Mouse (Mus musculus) olfactory bulb, adult 2 months (tissue): ENCODE measurements around the gene Hspa12a. TPM values are rescaled to one million over a fixed set of nuclear protein-coding genes. Genes with fewer than 3 reads are reported as not detected.

Experiments
- H3K27ac ChIP-seq: fragments of 200-500 bp; 2 replicates; pipeline ENCODE4 v1.5.1; 2012; ENCODE audit warnings: low read depth, low read length; ENCODE audit not compliant: insufficient read depth
- H3K4me1 ChIP-seq: fragments of 200-500 bp; 2 replicates; pipeline ENCODE4 v1.6.1; 2012; ENCODE audit warnings: low read length; ENCODE audit not compliant: control insufficient read depth, insufficient read depth
- H3K4me3 ChIP-seq: fragments of 200-500 bp; 2 replicates; pipeline ENCODE4 v1.5.1; 2012; ENCODE audit warnings: mild to moderate bottlenecking, low read depth, low read length, moderate library complexity; ENCODE audit not compliant: insufficient read depth
- CTCF ChIP-seq: fragments of 200-500 bp; IDR thresholded peaks from 2 replicates; pipeline ENCODE4 v1.5.1; 2012; ENCODE audit warnings: low read depth, mild to moderate bottlenecking, low read length, moderate library complexity; ENCODE audit not compliant: insufficient read depth
- POLR2A ChIP-seq: fragments of 200-500 bp; IDR thresholded peaks from 2 replicates; pipeline ENCODE4 v1.6.1; 2012; ENCODE audit warnings: mild to moderate bottlenecking, low read depth, low read length, moderate library complexity; ENCODE audit not compliant: insufficient read depth
- WGBS: fragments of 180-500 bp; shearing (Covaris S2); methylation state at CpG from one replicate; pipeline ENCODE4 v1.1.7; 2018; 5-methylcytosine and 5-hydroxymethylcytosine counted together
- polyA plus RNA-seq: library from polyadenylated mRNA; stranded (reverse); fragments of >200 nt; gene quantifications from 2 replicates; pipeline ENCODE4 v1.2.4, GENCODE M21; 2012; ENCODE audit warnings: low replicate concordance; ENCODE audit not compliant: missing spikeins, insufficient read depth, insufficient read length

Hspa12a gene
- polyA plus RNA-seq, 1 experiment: not detected

- Histone ChIP-seq H3K27ac (no peak overlapping the region), H3K4me1 (no peaks in the 10 kb centered on the region), H3K4me3 (no peak overlapping the region)
- WGBS: 41% methylated on average over 6 of the region's 6 CpGs
- no peak for TF ChIP-seq POLR2A
- no peak for TF ChIP-seq CTCF
These were observed 181.1 kb downstream of the Hspa12a start for GRCm38 (mm10) chr19:58762316-58762715.

DNA sequence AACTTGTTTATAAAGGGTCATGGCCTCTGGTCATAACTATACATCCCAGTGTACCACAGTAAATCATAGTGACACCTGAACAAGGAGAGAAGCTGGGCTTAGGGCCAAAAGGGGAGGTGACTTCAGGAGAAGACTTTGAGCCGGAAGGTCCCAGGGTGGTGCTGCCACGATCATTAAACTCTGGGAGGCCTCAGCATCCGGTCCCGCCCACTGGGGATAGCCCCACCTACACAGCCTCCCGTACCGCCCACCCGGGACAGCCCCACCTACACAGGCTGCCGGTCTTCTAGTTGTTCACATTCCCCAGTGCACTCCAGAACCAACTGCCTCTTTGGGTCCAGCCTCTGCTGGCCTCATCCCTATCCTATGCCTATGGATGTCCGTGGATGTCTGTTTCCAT lies 184.0 kb downstream of the Hspa12a start, which contains the start of gene Pnliprp2:
Gene Pnliprp2, plus strand, starts transcription at position 297 of the 400 bp plus-strand sequence.
- WGBS: 74% methylated on average over 9 of the region's 9 CpGs

DNA sequence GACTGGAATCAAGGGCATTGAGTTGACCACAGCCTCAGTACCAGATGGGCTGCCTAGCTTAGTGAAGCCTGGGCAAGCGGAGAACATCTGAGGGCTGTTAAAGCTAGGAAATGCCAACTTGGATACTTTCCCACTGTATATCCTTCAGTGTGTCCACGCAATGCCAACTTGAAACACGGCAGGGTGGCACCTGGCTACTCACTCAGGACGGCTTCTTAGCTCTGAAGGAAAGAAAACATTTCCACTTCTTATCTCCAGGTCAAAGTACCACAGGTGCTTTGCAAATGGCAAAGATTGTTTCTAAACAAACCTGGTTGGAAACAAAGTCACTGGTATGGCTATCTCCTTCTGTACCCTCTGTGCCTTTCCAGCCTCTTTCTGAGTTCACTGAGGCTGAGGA lies 184.6 kb downstream of the Hspa12a start:
- WGBS: 94% methylated on average over 4 of the region's 4 CpGs
- no peak for TF ChIP-seq CTCF
- no peak for TF ChIP-seq POLR2A
- H3K27ac ChIP-seq: no peak overlapping the region
- H3K4me3 ChIP-seq: no peak overlapping the region
- H3K4me1 ChIP-seq: no peaks in the 10 kb centered on the region

More for the DNA sequence above, 184.0 kb downstream of the Hspa12a start, which contains the start of gene Pnliprp2:
- Histone ChIP-seq H3K4me1 (no peaks in the 10 kb centered on the region), H3K4me3 (no peak within 1 kb of the TSS), H3K27ac (no peak within 1 kb of the TSS)
- no peak for TF ChIP-seq POLR2A
- no peak for TF ChIP-seq CTCF

DNA sequence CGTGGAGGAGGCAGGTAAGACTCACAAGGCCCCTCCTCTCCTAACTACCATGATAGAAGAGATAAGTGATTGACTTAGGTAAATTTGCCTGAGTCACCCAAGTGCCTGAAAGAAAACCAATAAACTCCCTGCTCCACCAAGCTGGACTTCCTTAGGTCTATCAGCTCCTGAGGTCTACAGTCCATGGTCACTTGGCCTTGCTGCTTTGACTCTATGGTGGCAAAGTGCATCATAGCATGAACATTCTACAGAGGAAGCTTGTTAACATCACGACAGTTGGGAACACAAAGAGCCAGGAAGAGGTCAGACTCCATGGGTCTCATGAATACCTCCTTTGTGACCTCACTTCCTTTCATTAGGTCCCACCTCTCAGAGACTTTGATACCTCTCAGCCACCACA lies 191.9 kb downstream of the Hspa12a start:
- Histone ChIP-seq H3K4me3 (no peak overlapping the region), H3K27ac (no peak overlapping the region), H3K4me1 (no peaks in the 10 kb centered on the region)
- 78% methylated on average over 2 of the region's 2 CpGs for WGBS
- TF ChIP-seq POLR2A (no peak), CTCF (no peak)

GRCm38 (mm10) chr19:58750822-58751221 lies 192.6 kb downstream of the Hspa12a start:
- no peak overlapping the region for H3K4me3 ChIP-seq
- TF ChIP-seq CTCF (no peak), POLR2A (no peak)
- no peak overlapping the region for H3K27ac ChIP-seq
- 93% methylated on average over 2 of the region's 2 CpGs for WGBS
- H3K4me1 ChIP-seq: no peaks in the 10 kb centered on the region

DNA sequence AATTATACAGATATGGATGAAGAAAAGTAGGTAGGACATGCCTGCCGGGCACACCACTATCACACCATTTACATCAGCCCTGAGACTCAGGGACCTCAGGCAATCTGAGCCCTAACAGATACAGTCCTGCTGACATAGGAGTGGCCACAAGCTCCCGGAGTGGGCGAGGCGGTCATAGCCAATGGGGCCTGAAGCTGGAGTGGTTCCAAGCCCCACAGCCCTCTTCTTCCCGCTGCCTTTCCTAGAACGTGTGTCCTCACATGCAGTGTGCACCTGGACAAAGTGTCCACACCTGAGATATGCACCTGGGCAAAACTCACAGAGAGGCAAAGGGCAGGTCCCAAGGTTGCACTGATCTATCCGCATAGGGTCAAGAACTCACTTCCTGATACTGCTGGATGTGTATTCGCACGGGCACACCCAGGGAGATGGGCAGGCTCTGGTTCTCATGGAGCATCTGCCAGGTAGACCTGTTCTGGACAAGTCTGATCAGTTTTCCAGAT lies 195.9 kb downstream of the Hspa12a start:
- 90% methylated on average over 9 of the region's 9 CpGs for WGBS
- H3K4me3 ChIP-seq: no peak overlapping the region
- TF ChIP-seq CTCF (no peak), POLR2A (no peak)
- H3K4me1 ChIP-seq: no peaks in the 10 kb centered on the region
- no peak overlapping the region for H3K27ac ChIP-seq

Other genes with a start within 250 kb of the Hspa12a start
- not detected in 2 replicates for gene Pnliprp1, start 214.8 kb downstream of the Hspa12a start, polyA plus RNA-seq
- gene Pnliprp2, start 183.9 kb downstream of the Hspa12a start, polyA plus RNA-seq: not detected in 2 replicates
- gene 1700019N19Rik, start 149.2 kb downstream of the Hspa12a start, polyA plus RNA-seq: not detected in 2 replicates
- not detected in 2 replicates for gene Eno4, start 229 bp downstream of the Hspa12a start, polyA plus RNA-seq
- gene Shtn1, start 132.4 kb upstream of the Hspa12a start, polyA plus RNA-seq: not detected in 2 replicates
- not detected in 2 replicates for gene Vax1, start 226.4 kb upstream of the Hspa12a start, polyA plus RNA-seq